Mouse (Mus musculus) mature B cell (primary cell): ENCODE measurements around the gene Nxpe2.
"Not testable (repeated sequence)": the region's sequence is repeated elsewhere in the genome, so short reads cannot be mapped to it uniquely, and the experiment has no call there.

ENCODE experiments used
- in situ Hi-C: fragments of 300-500 bp; cut with MboI; formaldehyde crosslinking; loops from 2 replicates; pipeline ENCODE4 v1.14.3; 2019

The Nxpe2 gene

DNA sequence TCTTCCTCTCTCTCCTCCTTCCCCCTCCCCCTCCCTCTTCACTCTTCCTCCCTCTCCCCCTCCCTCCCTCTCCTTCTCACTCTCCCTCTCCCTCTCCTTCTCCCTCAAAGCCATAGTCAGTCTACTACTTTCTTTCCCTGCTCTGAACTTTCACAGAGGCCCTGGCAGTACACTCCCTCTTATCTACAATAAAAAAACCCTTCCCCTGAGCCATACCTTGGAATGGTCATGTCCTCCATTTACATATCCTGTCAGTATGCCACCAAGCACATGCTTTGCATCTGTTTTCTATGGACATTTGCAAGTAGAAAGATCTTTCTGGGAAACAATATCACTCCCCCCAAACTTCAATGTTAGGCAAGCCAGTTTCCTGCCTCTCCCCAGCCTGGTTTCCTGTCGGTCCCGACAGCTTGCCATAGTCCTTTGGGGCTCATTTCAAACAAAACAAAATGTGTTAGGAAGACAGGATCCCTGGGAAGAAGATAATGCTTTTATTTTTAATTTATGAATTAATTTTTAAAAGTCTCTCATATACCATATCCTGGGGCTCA lies at the start of gene Nxpe2:
TSS of gene Nxpe2 (minus strand) at position 307 of the 551 bp plus-strand sequence.
- in situ Hi-C loops = no loop called here

DNA sequence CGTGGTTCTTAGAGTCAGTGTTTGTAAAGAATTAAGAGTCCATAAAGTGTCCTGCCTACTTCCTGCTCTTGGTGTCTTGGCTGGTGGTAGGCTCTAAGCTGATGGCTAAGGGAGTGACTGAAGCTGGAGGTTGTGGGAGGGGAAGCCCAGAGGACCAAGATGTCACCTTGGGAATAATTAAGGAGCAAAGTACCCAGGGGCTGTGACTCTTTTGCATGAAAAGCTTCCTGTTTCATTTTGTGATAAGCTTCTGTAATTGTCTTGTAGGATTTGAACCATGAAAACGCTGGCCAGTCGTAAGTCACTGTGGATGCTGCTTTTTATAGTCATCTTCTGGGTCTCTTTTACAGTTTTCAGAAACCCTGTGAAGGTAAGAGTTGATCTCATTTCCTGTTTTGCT lies 36.7 kb upstream of the Nxpe2 start:
- in situ Hi-C loops = no loop called here

DNA sequence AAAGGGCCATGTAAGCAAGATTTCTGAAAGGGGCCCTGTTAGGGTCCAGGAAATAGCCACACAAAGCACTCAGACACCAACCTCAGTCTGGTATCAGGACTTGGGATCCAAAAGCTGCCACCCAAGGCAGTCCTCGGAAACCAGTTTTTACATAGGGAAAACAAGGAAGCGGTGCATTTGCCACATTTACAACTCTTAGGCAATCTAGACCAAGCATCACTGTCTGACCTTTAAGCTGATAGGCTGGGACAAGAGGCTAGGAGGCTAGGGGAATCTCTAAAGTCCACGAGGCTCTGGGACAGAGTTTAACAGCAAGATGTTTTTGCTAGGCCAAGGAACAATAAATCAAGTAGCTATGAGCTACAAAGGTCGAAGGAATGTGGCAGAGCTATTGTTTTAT lies 35.2 kb upstream of the Nxpe2 start:
- in situ Hi-C loops = no loop called here

DNA sequence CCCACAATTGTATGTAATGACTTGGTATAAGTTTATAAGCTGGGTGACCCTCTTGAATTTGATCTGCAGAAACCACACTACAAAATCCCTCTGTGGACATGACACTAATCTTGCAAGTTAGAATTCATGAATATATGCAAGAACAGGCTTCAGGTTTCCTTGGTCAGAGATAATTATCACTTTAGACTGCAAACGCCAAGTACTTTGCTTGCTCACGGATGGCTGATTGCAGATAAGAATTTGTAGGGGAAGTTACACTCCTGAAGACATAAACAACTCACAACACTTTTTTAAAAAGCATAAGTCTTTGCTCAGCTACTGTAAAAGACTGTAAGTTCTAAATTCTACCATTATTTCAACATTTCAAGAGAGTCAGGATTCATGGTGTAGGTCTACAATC lies 21.1 kb upstream of the Nxpe2 start:
- in situ Hi-C loops = no loop called here

DNA sequence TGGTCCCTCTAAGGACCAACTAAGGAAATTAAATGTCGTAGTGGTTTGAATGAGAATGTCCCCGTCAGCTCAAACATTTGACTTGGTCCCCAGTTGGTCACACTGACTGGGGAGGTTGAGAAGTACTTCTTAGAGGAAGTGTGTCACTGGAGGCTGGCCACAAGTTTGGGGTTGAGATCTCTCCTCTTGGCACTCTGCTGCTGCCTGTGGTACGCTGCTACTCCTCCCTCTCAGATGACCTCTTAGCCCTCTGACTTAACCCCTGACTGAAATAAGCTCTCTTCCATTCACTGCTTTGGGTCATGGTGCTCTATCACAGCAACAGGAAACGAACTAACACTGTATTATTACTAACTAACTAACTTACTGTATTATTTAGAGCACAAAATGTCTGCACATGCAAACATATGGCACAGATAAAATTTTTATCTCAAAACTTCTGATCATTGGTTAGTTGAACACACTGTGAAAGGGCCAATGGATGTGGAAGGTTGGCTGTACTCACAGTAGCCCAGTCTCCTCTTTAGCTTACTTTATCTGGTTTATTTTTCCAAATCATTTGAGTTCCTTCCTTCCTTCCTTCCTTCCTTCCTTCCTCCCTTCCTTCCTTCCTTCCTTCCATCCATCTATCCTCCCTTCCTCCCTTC lies 20.1 kb upstream of the Nxpe2 start:
- in situ Hi-C loops = no loop called here

GRCm38 (mm10) chr9:48362743-48363142 lies 9.5 kb upstream of the Nxpe2 start:
- in situ Hi-C loops = no loop called here

DNA sequence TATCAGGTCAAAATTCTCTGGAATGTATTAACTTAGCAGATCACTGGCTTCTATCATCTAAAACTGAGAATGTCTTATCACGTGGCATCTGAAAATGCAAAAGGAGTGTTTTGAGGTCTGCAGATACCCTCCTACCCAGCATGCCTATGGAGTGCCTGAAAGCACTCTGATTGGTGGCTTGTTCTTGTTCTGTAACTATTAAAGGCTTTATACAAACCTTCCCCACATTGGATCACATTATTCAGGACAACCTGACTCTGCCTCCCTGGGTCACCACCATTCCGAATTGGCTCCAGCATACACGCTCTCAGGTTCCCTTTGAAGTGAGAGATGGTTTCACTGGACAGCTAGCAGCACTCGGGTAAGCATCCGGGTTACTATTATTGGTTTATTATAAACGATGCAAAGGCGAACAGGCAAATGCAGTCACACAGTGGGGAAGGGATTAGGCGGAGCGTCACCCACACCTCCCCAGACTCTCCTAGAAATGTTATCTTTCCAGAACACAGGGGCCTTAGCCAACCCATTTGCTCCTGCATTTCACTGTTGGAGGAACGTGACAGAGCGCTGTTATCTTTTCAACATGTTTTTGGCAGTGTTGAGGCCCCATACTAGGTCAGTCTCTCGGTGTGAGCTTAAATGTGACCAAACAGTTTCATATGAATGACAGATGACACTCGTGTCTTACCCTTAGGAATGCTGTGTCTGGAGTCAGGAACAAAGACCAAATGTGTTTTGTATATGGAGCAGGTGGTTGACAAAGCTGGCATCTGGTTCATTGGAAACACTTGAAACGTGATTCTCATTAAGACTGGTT lies 8.8 kb upstream of the Nxpe2 start:
- in situ Hi-C loops = no loop called here

GRCm38 (mm10) chr9:48360826-48361225 lies 7.6 kb upstream of the Nxpe2 start:
- in situ Hi-C loops = no loop called here

- in situ Hi-C loops = no loop called here
Observed at GRCm38 (mm10) chr9:48357097-48357496, 3.8 kb upstream of the Nxpe2 start.

DNA sequence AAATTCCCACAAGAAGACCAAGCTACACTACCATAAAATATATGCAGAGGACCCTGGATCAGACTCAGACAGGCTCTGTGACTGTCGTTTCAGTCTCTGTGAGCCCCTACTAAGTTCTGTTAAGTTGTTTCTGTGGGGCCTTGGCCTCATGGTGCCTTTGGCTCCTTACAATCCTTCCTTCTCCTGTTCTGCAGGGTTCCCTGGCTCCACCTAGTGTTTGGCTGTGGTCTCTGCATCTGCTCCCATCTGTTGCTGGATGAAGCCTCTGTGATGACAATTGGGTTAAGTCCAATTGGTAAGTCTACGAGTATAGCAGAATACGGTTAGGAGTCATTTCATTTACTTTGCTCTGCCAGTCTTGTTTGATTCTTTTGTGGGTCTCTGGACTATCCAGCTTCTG lies 1.5 kb upstream of the Nxpe2 start:
- in situ Hi-C loops = no loop called here

GRCm38 (mm10) chr9:48354122-48354521 lies 868 bp upstream of the Nxpe2 start:
- in situ Hi-C loops = no loop called here

DNA sequence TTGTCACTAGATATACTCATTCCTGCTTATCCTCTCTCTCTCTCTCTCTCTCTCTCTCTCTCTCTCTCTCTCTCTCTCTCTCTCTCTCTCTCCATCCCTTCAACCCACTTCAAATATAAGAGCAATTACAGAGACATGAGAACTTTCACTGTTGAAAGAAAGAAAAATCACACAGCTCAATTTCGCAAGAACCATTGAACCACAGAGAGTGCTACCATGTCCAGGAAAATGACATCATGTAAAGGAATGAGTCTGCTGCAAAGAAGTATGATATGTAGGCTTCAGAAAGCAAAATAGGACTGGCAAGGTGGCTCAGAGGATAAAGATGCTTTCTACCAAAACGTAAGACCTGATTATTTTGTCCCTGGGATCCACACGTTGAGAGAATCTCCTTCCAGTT lies 7.4 kb downstream of the Nxpe2 start:
- in situ Hi-C loops = no loop called here

DNA sequence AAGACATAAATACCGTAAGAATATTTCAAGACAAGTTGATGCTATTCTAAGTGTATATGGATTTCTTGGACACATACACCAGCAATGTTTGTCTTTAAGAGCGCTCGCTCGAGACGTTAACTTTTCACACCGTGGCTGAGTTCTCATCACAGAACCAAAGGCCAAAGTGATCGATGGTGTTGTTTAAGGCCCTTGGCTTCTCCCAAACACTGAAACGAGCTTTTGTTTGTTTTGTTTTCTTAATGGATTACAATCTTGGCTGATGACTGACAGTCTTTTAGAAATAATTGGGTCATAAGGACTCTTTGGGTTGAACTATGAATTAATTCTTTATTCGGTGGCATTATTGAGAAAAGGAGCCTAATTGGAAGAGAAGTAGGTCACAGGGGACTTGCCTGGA lies 7.8 kb downstream of the Nxpe2 start:
- in situ Hi-C loops = no loop called here

DNA sequence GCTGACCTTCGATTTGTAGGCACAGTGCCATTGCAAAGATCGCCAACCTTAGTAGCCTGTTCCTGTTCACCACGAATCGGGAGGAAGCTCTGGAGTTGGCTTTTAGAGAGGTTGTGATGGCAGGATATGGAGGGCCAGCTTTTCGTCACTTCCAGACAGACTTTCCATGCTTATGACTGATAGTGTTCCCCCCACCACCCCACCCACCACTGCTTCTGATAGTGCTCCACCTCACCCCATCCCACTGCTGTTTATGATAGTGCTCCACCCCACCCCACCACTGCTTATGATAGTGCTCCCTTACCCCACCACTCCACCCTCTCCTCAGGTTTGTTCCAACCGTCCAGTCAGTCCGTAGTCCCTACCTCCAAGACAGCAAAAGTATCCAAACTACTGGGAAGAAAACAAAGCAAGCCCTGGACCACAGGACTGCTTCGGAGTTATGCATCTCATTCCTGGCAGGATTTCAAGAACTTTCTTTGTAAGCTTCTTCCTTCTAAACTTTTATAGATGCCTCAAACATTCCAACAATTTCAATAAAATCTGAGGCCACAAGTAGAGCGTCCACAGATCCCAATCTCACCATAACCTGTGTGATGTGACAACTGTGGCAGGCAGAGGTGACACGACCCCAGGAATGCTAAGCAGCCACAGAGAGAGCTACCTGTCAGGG lies 12.4 kb downstream of the Nxpe2 start:
- in situ Hi-C loops = no loop called here

DNA sequence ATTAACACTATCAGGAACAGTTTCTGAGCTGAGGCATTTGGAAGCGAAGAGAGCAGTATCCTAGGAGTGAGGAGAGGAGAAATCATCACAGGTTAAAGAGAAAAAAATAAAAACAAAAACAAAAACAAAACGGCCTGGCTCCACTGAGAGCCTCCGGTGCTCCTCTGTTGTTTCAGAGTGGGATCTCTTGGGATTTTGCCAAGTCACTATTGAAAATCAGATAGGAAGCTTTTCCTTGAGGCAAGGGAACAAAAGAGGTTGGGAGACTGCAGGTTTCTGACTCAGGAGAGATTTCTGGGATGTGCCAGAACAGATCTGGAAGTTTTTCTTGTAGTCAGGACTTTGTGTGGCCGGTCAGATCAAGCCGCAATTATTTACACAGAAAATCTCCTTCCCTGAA lies 13.7 kb downstream of the Nxpe2 start:
- in situ Hi-C loops = no loop called here

DNA sequence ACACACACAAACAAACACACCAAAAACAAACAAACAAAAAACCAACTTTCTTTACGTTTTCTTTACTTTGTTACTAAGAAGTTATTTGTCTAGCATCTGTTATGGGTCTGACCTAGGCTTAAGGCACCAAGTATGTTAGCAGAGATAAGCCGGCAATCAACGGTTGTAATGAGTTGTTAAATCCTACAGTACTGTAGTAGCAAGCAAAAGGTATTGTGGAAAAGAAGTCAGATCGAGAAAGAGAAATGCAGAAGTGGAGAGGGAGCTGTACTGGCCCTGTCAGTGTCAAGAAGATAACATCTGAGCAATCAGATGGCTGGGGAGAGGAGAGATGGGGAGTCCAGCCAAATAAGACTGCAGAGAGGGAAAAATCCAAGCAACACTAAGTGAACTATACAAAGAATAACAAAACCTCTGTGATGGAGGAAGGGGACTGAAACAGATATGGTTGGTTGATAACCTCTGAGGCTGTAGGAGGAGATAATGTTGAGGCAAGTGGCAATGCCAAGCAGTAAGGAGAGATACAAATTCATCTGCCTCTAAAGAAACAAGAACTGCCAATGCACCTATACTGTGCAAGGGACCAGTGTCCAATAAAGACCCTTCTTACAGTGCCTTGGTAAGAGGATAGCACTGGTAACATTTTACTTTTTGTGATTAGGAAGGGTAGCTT lies 14.3 kb downstream of the Nxpe2 start:
- in situ Hi-C loops = no loop called here

- in situ Hi-C loops = no loop called here
Observed at GRCm38 (mm10) chr9:48329597-48329996, 23.7 kb downstream of the Nxpe2 start.

GRCm38 (mm10) chr9:48326338-48326737 lies 26.9 kb downstream of the Nxpe2 start:
- in situ Hi-C loops = no loop called here

- in situ Hi-C loops = no loop called here
Observed at GRCm38 (mm10) chr9:48315825-48316224, 37.4 kb downstream of the Nxpe2 start.

DNA sequence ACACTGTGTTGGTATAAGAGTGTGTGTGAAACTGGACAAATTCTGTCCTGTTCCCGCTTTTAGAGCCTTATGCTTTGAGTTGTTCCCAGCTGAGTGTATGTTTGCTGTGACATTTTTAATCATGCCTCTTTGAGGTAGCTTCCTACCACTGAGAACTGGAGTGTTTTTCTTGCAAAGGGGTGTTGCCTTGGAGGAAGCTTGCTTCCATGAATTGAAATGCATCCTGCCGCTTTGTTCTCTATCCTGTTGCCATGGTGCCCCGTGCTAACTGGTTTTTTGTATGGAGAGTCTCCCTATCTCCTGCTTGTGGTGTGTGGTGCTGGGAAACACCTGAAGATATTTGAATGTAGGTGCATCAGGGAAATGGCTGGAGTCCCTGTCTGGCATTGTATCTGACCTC lies 39.1 kb downstream of the Nxpe2 start:
- in situ Hi-C loops = no loop called here

GRCm38 (mm10) chr9:48311241-48311640 lies 42.0 kb downstream of the Nxpe2 start:
- in situ Hi-C loops = no loop called here

DNA sequence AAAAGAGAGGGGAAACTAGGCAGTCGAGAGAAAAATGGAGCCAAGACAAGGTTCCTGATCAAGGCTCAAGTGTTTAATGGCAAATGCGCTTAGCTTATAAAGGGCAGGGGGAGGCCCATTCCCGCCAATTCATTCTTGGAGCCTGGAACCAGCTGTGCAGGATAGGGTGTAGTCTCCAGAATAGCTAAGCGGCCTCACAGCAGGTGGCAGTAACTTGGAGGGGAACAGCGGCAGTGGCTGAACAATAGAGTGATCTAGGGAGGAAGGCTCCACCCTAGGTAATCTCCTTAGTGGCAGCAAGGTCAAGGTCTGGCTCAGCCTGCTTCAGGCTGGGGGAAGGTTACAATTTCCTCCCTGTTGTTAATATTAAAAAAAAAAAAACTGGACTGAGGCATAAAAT lies 49.7 kb downstream of the Nxpe2 start:
- in situ Hi-C loops = not testable (repeated sequence)
